Mouse (Mus musculus): Measurements from ENCODE around the gene Ticam1.

DNA sequence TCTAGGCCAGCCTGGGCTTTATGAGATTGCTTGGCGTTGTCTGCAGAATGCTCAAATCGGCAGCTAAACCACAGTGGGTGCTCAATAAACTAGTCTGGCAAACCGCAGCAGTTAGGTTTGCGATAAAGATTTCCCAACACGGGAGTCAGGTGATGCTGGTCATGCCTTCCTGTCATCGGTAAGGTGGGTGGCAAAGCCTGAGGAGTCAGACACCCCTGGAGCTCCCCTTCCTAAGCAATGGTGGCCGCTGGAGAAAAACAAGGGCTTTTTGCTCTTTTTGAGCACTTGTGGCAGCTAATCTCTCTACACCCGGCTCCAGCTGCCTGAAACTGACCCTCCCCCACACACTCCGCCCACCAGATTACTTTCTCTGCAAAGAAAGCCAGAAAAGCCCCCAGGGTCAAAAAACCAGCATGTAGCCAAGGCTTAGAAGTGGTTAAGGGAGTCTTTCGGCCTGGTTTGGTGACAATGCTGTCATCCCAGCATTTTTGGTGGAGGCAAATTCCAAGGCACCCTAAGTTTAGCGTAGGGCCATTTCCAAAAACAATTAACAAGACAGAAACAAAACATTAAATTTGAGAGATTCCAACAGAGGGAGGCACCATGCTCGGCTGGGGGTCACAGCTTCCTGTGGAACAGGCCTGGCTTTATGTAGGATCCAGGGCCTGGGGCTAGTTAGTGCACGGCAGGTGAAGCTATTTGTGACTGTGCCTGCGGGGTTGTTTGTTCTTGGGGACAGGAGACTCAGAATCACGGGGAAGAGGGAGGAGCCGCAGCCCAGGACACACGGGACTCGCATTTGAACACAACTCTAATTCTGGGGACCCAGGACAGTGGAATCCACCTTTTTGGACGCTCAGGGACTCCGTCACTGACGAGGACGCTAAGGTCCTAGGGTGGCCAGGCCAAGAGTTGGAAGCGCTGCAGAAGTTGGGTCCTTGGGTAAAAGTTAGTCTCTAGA, 13.1 kb upstream of the Ticam1 start:
- no peak for TF ChIP-seq POLR2A (IDR thresholded peaks at IDR 0.05; ENCODE audit: low read depth, low read length)
- TF ChIP-seq CTCF (IDR thresholded peaks at IDR 0.05; ENCODE audit: extremely low read depth, insufficient read depth, insufficient read length, insufficient replicate concordance), result no peak
